Mouse (Mus musculus) Patski (cell line): ENCODE data around the gene Atp2a1. TPM values are rescaled to one million over a fixed set of nuclear protein-coding genes. Genes with fewer than 3 reads are reported as not detected.

ENCODE experiments used
- ATAC-seq: fragments of 100-300 bp; one replicate; pipeline ENCODE4 v1.8.0; 2021
- CTCF ChIA-PET: fragments of 350-600 bp; sonication (Branson Sonifier 250); formaldehyde crosslinking; loops from one replicate; lab custom pipeline; 2022; ENCODE audit warnings: inconsistent platforms; lab: Charles Lee
- POLR2A ChIA-PET: fragments of 350-600 bp; sonication (Branson Sonifier 250); formaldehyde crosslinking; loops from one replicate; lab custom pipeline; 2022; ENCODE audit warnings: antibody characterized with exemption, inconsistent platforms; lab: Charles Lee
- DNase-seq: peaks from one replicate; pipeline ENCODE4 v3.0.0-alpha.2; 2011; ENCODE audit warnings: low read depth, low spot score
- H3K27me3 ChIP-seq: fragments of 371-371 bp; one replicate; pipeline ENCODE4 v1.5.1; 2021
- CTCF ChIP-seq: fragments of 100-300 bp; IDR thresholded peaks from one replicate; pipeline ENCODE4 v1.5.1; 2021
- in situ Hi-C: fragments of 300-500 bp; cut with MboI; formaldehyde crosslinking; loops from 3 replicates; pipeline ENCODE4 v1.11.1; 2018; ENCODE audit warnings: low pct_unique_long_range_greater_than_20kb, mixed read lengths
- polyA plus RNA-seq: library from polyadenylated mRNA; unstranded; gene quantifications from one replicate; pipeline ENCODE4 v1.2.3, GENCODE M21; 2021

Atp2a1 gene
- polyA plus RNA-seq, 1 experiment from 2014 or later, result 0.10 TPM

DNA sequence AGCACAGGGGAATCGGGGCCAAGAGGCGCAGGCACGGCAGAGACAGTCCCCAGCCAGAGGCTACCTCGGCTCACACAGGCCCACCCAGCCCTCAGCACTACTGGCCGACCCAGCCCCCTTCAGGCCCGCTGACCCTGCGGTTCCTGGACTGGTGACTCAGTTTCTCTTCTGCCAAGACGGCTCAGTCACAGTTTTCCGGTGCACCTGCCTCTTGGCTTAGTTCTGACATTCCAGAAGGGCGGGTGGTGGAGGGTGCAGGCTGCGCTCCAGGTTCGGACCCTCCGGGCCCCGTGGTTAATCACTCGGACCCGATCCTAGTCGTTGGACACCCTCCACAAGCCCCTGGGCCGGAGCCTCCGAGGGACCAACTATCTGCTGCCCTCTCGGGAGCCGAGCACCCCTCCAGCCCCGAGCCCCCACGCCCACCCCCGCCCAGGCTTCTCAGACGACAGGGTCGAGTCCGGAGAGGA is 11.6 kb upstream of the Atp2a1 start:
- POLR2A ChIA-PET, result interaction anchor here (0.6 to 2.5 kb wide), 6 partner anchors 8 to 81 kb away, joined by 3 to 10 read pairs (median 4); partner anchors contain the start of genes Atp2a1 and Tufm
- no peak for TF ChIP-seq CTCF
- ATAC-seq (no peak), DNase-seq (no peak)
- CTCF ChIA-PET, result interaction anchor here (1.0 to 2.1 kb wide), 4 partner anchors 11 to 150 kb away, joined by 3 to 7 read pairs (median 3); no protein-coding TSS in a partner anchor
- no peaks in the 10 kb centered on the region for H3K27me3 ChIP-seq
- in situ Hi-C loops, result no loop called here

- no peak for ATAC-seq
- TF ChIP-seq CTCF, result no peak
- ChIA-PET CTCF (interaction anchor here (1.1 to 1.2 kb wide), 2 partner anchors 35 to 74 kb away, joined by 3 read pairs; no protein-coding TSS in a partner anchor), POLR2A (interaction anchor here (1.1 to 2.5 kb wide), 3 partner anchors 7 to 14 kb away, joined by 5 to 10 read pairs (median 6); partner anchors contain the start of genes Atp2a1 and Tufm)
- DNase-seq, result no peak
- H3K27me3 ChIP-seq, result no peaks in the 10 kb centered on the region
- in situ Hi-C loops, result no loop called here
These were observed 10.7 kb upstream of the Atp2a1 start for GRCm38 (mm10) chr7:126473470-126474086.

DNA sequence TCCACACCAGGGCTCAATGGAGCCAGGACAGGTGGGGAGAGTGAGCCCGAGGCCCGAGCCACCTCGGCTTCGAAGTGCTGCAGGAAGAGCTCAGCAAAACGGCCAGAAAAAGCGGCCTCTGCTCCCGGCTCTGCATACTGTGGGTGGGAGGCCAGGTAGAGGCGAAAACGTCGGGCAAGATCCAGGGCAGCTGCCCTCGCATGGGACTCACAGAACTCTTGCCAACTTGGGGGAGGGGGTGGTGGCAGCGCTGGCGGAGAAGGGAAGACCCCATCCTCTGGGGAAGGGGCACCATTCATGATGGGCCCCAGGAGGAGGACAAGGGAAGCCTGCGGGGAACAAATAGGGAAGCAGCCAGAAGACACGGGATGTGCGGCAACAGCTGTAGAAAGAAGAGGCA is 9.8 kb upstream of the Atp2a1 start:
- CTCF ChIA-PET, result interaction anchor here (1.2 to 2.0 kb wide), 2 partner anchors 36 to 73 kb away, joined by 3 to 8 read pairs; no protein-coding TSS in a partner anchor
- in situ Hi-C loops, result no loop called here
- POLR2A ChIA-PET, result no interaction called here

DNA sequence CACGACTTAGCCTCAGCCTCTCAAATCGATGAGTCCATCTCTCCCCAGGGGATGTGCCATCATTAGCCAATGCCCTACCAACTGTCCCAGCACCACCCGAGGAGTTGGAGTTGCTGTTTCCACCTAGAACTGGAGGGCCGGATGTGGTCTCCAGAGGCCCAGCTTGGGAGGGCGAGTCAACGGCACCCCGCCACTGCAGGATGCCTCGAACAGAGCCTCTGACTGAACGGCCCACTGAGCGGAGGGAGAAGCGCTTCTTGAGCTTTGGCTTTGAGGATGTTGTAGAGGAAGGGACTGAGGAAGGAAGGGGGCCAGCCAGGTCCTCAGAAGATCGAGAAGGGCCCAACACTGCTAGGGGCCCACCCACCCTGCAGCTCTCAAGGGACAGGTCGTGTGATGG is 9.4 kb upstream of the Atp2a1 start:
- in situ Hi-C loops, result no loop called here
- no peaks in the 10 kb centered on the region for H3K27me3 ChIP-seq
- DNase-seq (no peak), ATAC-seq (no peak)
- ChIA-PET CTCF (interaction anchor here (1.2 to 2.0 kb wide), 2 partner anchors 36 to 73 kb away, joined by 3 to 8 read pairs; no protein-coding TSS in a partner anchor), POLR2A (no interaction called here)
- no peak for TF ChIP-seq CTCF

More for the DNA sequence above, 9.8 kb upstream of the Atp2a1 start:
- no peaks in the 10 kb centered on the region for H3K27me3 ChIP-seq
- no peak for TF ChIP-seq CTCF
- ATAC-seq (no peak), DNase-seq (no peak)

GRCm38 (mm10) chr7:126471853-126472252 is 8.9 kb upstream of the Atp2a1 start:
- no peaks in the 10 kb centered on the region for H3K27me3 ChIP-seq
- in situ Hi-C loops, result no loop called here
- ATAC-seq, result no peak
- ChIA-PET CTCF (interaction anchor here (2.0 kb wide), 1 partner anchor 35 kb away, joined by 8 read pairs; no protein-coding TSS in a partner anchor), POLR2A (no interaction called here)
- DNase-seq, result no peak
- TF ChIP-seq CTCF, result no peak

DNA sequence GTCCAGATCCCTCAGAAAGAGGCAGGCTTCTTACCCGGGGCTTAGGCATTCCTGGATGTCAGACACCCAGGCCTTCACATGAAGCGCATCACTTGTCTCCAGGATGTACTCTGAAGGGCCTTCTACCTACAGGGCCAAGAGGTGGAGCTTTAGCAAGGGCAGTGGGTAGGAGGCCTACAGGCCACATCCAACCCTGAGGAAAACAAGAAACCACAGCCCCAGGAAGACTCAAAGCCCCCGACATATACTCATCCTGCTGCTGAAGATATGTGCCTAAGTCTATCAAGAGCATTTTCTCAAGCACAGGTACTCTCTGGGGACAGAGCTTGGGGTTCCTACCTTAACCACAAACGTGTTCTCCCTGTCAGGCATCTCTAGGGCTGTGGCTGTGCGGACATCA is 8.5 kb upstream of the Atp2a1 start:
- no peak for ATAC-seq
- ChIA-PET POLR2A (no interaction called here), CTCF (interaction anchor here (2.0 kb wide), 1 partner anchor 35 kb away, joined by 8 read pairs; no protein-coding TSS in a partner anchor)
- no peak for DNase-seq
- no peaks in the 10 kb centered on the region for H3K27me3 ChIP-seq
- in situ Hi-C loops, result no loop called here
- TF ChIP-seq CTCF, result no peak

DNA sequence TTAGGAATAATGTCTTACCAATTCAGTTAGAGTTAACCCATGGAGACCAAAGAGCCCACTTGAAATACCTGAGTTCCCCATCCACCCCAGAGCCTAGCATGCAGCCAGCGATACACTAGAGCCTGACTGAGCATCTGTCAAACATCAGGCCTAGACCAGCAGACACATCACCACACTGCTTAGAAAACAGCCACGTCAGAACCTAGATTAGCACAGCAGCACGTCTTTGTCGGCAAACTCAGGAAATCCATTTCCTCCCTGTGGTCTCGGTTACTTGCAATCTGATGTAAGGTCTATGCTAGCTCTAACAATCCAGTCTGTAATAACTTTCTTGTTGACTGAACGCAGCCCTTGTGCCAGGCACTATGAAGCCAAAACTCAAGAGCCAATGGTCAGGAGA is 7.2 kb upstream of the Atp2a1 start:
- CTCF ChIA-PET, result interaction anchor here (1.4 kb wide), 1 partner anchor 32 kb away, joined by 3 read pairs; no protein-coding TSS in a partner anchor
- DNase-seq, result no peak
- no peak for ATAC-seq
- no peaks in the 10 kb centered on the region for H3K27me3 ChIP-seq
- POLR2A ChIA-PET, result no interaction called here
- no peak for TF ChIP-seq CTCF
- in situ Hi-C loops, result no loop called here

DNA sequence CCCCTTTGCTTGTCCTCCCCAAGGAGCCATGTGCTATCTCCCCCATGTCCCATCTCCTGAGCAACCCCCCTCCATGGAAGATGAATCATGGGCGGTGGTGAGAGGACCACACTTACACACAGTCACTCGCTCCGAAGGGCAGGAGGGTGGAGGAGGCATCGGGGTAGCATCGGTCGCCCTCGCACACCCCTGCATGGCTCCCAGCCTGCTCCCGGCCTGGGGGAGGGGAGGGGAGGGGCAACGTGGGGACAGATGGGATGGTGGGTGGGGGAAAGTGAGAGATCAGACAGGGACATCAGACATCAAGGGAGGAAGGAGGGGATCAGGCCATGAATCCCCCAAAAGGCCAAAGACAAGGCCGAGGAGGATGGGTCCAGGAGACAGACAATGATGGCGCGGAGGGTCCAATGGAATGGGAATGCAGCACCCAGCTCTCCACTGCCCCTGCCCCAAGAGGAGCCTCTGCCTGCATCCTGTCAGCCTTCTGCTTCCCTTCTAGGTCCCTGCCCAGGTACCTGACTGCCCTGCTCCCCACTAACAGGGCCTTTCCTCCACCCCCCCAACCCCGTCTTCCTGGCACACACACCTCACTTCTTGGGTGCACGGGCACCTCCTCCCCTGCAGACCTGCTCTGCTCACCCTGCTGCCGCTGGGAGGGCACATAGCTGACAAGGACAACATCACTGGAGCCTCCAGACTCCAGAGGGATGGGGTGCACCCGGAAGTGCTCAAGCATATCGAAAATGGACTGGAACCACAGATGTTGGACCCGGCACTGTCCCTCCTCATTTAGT is 5.1 kb upstream of the Atp2a1 start:
- no peak for TF ChIP-seq CTCF
- ATAC-seq, result no peak
- in situ Hi-C loops, result no loop called here
- no peaks in the 10 kb centered on the region for H3K27me3 ChIP-seq
- no peak for DNase-seq
- POLR2A ChIA-PET, result no interaction called here
- CTCF ChIA-PET, result no interaction called here

DNA sequence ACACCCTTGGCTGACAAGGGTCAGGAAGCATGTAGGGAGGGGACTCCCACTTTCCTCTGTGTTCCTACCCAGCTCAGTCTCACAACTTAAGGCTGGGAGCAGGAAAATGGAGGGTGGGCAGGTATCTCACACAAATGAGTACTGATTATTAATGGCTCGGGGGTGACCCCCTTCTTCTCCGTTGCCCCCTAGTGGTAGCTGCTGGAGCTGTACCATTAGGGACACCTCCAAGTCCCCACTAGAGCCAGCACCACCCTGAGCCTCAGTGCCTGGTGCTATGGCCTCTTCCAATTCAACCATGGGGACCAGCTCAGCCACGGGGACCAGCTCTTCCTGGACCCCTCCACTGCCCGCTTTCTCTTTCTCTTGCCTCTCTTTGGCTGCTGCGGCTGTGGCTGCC is 4.4 kb upstream of the Atp2a1 start:
- CTCF ChIA-PET, result no interaction called here
- POLR2A ChIA-PET, result interaction anchor here (2.6 kb wide), 1 partner anchor 7 kb away, joined by 10 read pairs; the partner anchor contains the start of gene Sh2b1
- no peaks in the 10 kb centered on the region for H3K27me3 ChIP-seq
- DNase-seq (no peak), ATAC-seq (no peak)
- in situ Hi-C loops, result no loop called here
- no peak for TF ChIP-seq CTCF

DNA sequence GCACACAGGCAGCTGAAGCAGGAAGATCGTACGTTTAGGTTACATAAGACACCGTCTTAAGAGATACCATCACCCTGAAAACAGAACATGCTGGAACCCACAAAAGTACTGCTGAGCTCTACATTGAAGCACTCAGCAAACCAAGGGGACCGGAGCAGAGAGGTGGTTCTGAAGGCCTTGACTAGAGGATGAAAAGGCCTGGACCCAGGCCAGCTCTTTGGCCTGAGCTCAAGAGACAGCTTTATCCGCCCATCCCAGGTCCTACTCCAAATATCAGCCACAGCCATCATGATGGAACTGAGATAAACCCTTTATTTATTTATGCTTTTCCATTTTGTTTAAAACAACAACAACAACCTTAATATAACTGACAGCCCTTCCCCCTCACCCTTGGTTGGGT is 3.8 kb upstream of the Atp2a1 start:
- in situ Hi-C loops, result no loop called here
- no peak for DNase-seq
- ATAC-seq, result no peak
- TF ChIP-seq CTCF, result no peak
- H3K27me3 ChIP-seq, result no peaks in the 10 kb centered on the region
- ChIA-PET POLR2A (interaction anchor here (2.6 kb wide), 1 partner anchor 8 kb away, joined by 10 read pairs; the partner anchor contains the start of gene Sh2b1), CTCF (no interaction called here)
